Mouse (Mus musculus): ENCODE measurements around the gene Gm49380.

GRCm38 (mm10) chr9:44144023-44144717 is 30.9 kb upstream of the Gm49380 start:
- TF ChIP-seq CTCF (IDR thresholded peaks at IDR 0.05; ENCODE audit: low read depth, low read length) = peak; percentile 48
- TF ChIP-seq EP300 (IDR thresholded peaks at IDR 0.05; ENCODE audit: insufficient read depth, low read depth, low read length) = no peak
